Mouse (Mus musculus): Measurements from ENCODE around the gene Rtkn. TPM values are rescaled to one million over a fixed set of nuclear protein-coding genes. Genes with fewer than 3 reads are reported as not detected.
A peak's percentile ranks its signal among the peaks of the same experiment; 100 is the strongest.

Rtkn gene
- polyA plus RNA-seq (2015; fragmentation: Nextera tagmentation; extraction: Ambion mirVana): 18.9 and 20.7 TPM in 2 replicates

DNA sequence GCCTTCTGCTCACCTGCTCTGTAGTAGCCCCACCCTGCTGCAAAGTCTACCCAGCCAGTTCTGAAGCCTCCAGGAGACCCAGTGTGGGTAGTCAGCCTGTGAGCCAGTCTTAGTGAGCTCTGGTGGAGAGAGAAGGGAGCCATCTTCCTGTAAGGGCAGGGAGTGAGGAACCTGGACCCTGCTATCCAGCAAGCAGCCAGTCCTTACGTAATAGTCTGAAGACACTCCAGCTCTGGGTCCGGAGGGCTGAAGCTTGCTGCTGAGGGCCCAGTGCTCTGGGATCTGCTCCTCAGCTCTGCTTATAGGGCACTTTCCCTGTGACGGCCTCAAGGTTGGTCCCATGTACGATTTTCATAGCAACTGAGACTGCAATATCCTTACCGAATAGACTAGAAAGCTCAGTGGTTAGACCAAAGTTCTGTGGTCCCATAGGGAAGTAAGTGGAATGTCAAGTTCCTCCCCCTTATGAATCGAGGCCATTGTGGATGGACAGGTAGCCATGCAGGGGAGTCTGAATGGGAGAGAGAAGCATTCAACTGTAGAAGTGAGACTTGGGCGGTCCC, at the start of gene Rtkn:
Gene Rtkn (plus strand): TSS at position 513 of the 563 bp plus-strand sequence.
- 66% methylated on average over 7 of the region's 7 CpGs for WGBS

DNA sequence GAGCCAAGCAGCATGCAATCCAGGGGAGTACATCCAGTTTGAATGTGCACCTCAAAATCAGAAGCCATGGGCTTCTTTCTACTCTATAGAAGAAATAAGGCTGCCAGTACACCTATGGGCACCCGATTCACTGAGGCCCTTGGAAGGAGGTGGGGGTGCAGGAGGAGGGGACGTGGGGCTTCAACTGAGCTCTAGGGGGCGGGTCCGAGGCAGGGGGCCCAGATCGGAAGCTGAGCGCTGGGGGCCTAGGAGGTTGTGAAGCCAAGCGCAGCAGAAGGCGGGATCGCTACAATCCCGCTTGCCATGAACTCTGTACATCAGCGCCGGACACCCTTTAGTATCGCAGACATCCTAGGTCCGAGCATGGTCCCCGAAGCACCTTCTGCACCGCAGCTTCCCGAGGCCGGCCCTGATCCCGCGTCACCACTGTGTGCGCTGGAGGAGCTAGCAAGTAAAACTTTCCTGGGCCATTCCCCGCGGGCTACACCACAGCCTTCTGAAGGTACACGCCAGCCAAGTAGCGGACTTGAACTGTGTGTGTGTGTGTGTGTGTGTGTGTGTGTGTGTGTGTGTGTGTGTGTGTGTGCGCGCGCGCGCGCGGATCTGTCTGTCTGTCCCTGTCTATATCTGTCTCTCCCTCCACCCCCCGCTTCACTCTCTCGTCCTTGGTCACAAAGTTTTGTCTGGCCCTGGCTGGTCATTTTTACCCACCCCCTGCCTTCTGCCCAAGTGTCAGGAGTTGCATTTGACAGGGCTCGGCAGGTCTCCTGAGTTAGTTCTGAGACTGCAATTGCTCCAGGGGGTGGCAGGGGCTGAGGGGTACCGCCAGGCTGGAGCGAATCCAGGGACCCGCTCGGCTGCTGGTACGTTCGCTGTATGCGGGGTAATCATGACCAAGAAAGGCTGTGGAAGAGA, 48.9 kb upstream of the Rtkn start, which contains the start of gene Lbx2:
Gene Lbx2 (plus strand): TSS at position 247 of the 915 bp plus-strand sequence.
- Histone ChIP-seq H3K9me3 (no peaks in the 10 kb centered on the region), H3K4me3 (peak within 1 kb of the TSS; percentile 2; the same call in 1 of the 2 replicates), H3K9ac (0 out of 2 replicates have a peak within 1 kb of the TSS, but pooled peaks have one; percentile 34), H3K27me3 (peaks cover 96% of the 10 kb centered on the region), H3K36me3 (peaks cover 11% of the 10 kb centered on the region), H3K4me1 (replicated peaks) (peaks cover 38% of the 10 kb centered on the region; the same call in 1 of the 2 replicates), H3K27ac (replicated peaks) (no peak within 1 kb of the TSS), H3K4me2 (peak within 1 kb of the TSS; percentile 32)
- WGBS: 2% methylated on average over 42 of the region's 42 CpGs
- ATAC-seq (ENCODE audit: low read depth): no peak

More for the DNA sequence above, at the start of gene Rtkn:
- Histone ChIP-seq H3K9ac (peak within 1 kb of the TSS; percentile 83), H3K4me1 (replicated peaks) (peaks cover 48% of the 10 kb centered on the region), H3K36me3 (no peaks in the 10 kb centered on the region), H3K27me3 (peaks cover 16% of the 10 kb centered on the region), H3K4me2 (peak within 1 kb of the TSS; percentile 63), H3K9me3 (no peaks in the 10 kb centered on the region), H3K4me3 (peak within 1 kb of the TSS; percentile 44), H3K27ac (replicated peaks) (peak within 1 kb of the TSS; percentile 95)
- no peak for ATAC-seq (ENCODE audit: low read depth)

DNA sequence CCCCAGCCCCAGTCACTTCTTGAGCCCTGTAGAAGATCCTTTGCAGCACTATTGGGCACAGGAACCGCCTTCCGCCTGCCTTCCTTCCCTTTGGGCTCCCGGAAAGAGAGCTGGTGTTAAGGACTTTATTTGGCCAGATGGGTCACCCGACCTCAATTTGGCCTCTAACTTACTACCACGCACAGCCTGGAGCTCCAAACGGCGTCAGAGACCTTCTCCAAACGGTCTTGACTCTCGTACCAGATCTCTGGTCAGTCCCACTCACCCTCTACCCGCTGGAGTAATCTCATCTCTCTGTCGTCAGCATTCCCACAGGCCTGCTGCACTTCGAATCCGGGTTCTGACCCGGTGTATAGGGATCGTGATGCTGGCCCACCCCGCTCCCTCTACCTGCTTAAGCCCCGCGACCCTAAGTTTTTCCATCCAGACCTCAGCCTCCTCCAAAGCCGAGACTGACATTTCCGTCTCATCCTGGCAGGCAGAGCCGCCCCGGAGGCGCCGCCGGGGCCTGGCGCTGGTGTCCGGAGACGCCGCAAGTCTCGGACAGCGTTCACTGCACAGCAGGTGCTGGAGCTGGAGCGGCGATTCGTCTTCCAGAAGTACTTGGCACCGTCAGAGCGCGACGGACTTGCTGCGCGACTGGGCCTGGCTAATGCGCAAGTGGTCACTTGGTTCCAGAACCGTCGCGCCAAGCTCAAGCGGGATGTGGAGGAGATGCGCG, 47.9 kb upstream of the Rtkn start:
- Histone ChIP-seq H3K4me2 (peak overlapping the region; percentile 32), H3K4me1 (replicated peaks) (peaks cover 38% of the 10 kb centered on the region; the same call in 1 of the 2 replicates), H3K4me3 (peak overlapping the region; percentile 2; the same call in 1 of the 2 replicates), H3K9ac (no peak overlapping the region), H3K36me3 (peaks cover 2% of the 10 kb centered on the region; the same call in 1 of the 2 replicates), H3K9me3 (no peaks in the 10 kb centered on the region), H3K27me3 (peaks cover 96% of the 10 kb centered on the region), H3K27ac (replicated peaks) (no peak overlapping the region)
- WGBS: 2% methylated on average over 47 of the region's 47 CpGs
- no peak for ATAC-seq (ENCODE audit: low read depth)

DNA sequence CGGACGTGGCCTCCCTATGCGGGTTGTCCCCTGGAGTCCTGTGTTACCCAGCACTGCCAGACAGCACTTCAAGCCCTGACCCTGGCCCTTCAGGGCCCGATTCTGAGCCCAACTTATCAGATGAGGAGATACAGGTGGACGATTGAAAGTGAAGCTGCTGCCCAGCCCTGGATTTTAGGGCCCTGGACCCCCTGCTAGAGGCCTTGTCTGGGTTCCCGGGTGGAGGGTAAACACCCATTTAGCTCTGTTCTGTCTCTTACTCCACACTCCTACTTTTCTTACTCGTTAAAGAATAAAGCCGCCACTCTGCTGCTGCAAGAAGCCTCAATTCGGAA, 47.4 kb upstream of the Rtkn start:
- Histone ChIP-seq H3K4me1 (replicated peaks) (peaks cover 35% of the 10 kb centered on the region; the same call in 1 of the 2 replicates), H3K27me3 (peaks cover 96% of the 10 kb centered on the region), H3K4me3 (peak overlapping the region; percentile 2; the same call in 1 of the 2 replicates), H3K9ac (no peak overlapping the region), H3K27ac (replicated peaks) (no peak overlapping the region), H3K9me3 (no peaks in the 10 kb centered on the region), H3K36me3 (no peaks in the 10 kb centered on the region), H3K4me2 (peak overlapping the region; percentile 32; the same call in 1 of the 2 replicates)
- ATAC-seq (ENCODE audit: low read depth): no peak
- WGBS: 10% methylated on average over 9 of the region's 9 CpGs

DNA sequence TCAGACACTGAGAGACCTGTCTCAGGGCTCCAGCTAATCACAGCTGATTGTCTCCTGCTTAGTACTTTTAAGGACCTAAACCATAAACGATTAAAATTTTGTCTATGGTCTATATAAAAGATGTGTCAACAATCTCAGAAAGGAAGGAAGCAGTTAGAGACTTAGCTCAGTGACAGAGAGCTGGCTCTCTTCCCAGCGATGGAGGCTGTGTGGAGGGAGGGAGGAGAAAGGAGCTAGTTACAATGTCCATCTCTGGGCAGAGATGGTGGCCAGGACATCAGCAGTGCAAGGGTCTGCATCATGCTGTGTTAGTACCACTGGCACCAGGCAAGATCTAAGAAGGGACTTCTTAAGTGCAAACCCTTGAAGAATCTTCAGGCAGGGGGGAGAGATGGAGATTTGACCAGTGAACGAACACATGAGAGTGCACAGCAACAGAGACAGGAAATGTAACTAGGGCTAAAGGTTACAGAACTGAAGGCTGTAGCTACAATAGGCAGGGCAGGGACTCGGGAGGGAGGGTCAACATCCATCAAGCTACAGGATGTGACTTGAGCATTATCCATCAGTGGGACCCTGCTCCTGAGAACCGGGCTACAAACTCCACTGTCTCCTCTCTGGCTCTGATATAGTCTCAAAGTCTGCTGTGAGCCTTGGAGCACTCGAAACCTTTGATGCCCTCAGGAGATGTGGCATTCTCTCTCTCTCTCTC, 42.7 kb upstream of the Rtkn start:
- ATAC-seq (ENCODE audit: low read depth): no peak
- Histone ChIP-seq H3K4me3 (no peak overlapping the region), H3K4me1 (replicated peaks) (peaks cover 7% of the 10 kb centered on the region; the same call in 1 of the 2 replicates), H3K9ac (no peak overlapping the region), H3K36me3 (no peaks in the 10 kb centered on the region), H3K9me3 (no peaks in the 10 kb centered on the region; the same call in 1 of the 2 replicates), H3K4me2 (no peak overlapping the region), H3K27ac (replicated peaks) (no peak overlapping the region), H3K27me3 (peaks cover 54% of the 10 kb centered on the region)
- WGBS: 46% methylated on average over 6 of the region's 6 CpGs

DNA sequence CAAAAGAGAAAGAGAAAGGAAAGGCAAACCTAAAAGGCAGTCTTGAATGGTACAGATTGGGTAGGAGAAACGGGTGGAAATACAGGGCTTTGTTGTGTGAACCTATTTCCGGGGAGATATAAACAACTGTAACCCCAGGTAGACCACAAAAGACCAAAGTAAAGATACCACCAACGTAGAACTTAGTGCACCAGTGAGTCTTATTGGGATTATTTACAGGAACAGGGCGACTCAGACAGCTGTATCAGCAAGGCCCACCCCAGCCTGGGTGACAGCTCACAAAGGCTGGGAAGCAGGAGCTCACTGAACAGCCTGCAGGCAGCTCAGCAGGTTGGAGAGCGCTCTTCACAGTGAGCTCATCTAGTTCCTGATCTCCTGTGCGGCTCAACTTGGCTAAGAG, 39.3 kb upstream of the Rtkn start:
- Histone ChIP-seq H3K9me3 (no peaks in the 10 kb centered on the region; the same call in 1 of the 2 replicates), H3K4me3 (no peak overlapping the region), H3K27ac (replicated peaks) (no peak overlapping the region), H3K4me2 (no peak overlapping the region), H3K9ac (no peak overlapping the region), H3K36me3 (no peaks in the 10 kb centered on the region), H3K4me1 (replicated peaks) (0 out of 2 replicates have a peak, but pooled peaks cover 4% of the 10 kb centered on the region), H3K27me3 (peaks cover 31% of the 10 kb centered on the region)
- ATAC-seq (ENCODE audit: low read depth): no peak
- 48% methylated on average over 6 of the region's 6 CpGs for WGBS

DNA sequence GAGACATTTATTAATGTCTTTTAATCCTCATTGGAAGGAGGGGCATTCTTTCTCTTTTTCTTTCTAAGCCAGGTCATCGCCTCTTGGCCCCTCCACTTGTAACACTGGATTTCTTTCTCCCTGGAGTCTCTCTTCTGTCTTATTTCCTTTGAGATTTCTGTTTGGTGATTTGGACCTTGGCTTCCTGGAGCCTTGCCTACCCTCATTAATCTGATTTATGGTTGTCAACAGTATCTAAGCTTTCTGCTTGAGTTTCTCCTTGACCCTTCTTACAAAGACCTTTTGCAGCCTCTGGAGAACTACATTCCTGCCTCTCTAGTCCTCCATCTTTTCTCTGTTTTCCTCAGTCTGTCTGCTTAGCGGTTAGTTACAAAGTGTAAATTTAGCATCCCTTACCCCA, 36.9 kb upstream of the Rtkn start:
- Histone ChIP-seq H3K4me3 (no peak overlapping the region), H3K27me3 (0 out of 2 replicates have a peak, but pooled peaks cover 11% of the 10 kb centered on the region), H3K4me2 (no peak overlapping the region), H3K4me1 (replicated peaks) (peaks cover 21% of the 10 kb centered on the region), H3K27ac (replicated peaks) (no peak overlapping the region), H3K9me3 (no peaks in the 10 kb centered on the region; the same call in 1 of the 2 replicates), H3K36me3 (no peaks in the 10 kb centered on the region), H3K9ac (no peak overlapping the region)
- ATAC-seq (ENCODE audit: low read depth): no peak
- WGBS: 62% methylated on average over 2 of the region's 2 CpGs

DNA sequence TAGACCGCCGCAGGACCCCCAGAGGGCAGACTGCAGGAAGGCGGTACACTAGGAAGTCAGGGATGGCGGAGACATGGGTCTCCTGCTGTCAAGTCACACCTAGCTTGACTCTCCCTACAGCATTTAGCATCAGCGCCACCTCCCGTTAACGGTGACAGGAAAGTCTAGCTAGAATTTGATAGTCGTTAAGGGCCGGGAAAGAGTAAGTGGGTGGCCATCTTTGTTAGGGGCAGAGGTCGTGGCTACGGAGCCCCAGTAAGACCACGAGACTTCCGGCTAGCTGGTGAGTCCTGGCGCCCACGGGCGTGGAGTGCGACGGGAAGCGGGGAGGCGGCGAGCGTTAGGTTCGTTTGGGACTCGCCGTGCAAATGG, 34.0 kb upstream of the Rtkn start, which contains the start of the genes Ccdc142 and Gm42688:
Gene Ccdc142 (plus strand): TSS at position 286 of the 372 bp plus-strand sequence.
Gene Gm42688 (plus strand): TSS at position 302 of the 372 bp plus-strand sequence.
- Histone ChIP-seq H3K4me3 (peak within 1 kb of the TSS; percentile 79), H3K27me3 (0 out of 2 replicates have a peak, but pooled peaks cover 11% of the 10 kb centered on the region), H3K9me3 (no peaks in the 10 kb centered on the region), H3K4me1 (replicated peaks) (peaks cover 24% of the 10 kb centered on the region), H3K4me2 (peak within 1 kb of the TSS; percentile 99), H3K36me3 (0 out of 2 replicates have a peak, but pooled peaks cover 6% of the 10 kb centered on the region), H3K9ac (peak within 1 kb of the TSS; percentile 91), H3K27ac (replicated peaks) (peak within 1 kb of the TSS; percentile 92)
- ATAC-seq (ENCODE audit: low read depth): peak; percentile 87
- WGBS: 0% methylated on average over 25 of the region's 25 CpGs

DNA sequence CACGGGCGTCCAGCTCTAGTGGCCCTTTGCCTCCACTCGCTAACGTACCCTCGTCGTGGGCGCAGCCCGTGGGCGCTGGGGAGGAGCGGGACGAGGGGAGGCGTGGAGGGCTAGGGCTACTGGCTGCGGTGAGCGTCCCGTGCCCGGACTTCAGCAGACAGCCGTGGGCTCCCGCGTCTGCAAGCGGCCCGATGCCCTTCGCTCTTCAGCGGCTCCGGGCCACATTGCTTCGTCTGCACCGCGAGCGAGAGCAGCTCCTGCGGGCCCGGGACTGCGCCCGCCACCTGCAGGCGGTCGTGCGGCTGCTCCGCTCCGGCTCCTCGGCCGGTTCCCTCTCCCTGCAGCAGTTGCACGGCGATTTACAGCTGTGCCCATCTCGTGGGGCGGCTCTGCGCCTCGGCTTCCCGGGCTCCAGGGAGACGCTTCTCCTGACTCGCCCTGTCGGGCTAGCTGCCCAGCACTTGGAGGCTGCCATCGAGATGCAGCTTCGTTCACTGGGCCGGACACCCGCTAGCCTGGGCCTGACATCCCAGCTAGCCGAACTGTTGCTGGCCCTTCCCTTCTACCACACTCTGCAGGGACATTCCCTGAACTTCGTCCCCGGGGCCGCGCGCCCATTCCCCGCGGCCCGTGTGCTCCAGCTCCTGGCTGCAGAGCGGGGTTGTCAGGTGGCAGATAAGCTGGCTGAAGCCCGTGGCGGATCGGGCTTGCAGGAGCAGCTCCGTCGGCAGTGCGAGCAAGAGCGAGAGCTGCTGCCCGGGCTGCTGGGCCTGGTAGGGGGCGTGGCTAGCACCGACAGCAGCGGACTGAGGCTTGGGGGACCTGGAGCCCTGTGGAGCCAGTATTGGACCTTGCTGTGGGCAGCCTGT, 33.3 kb upstream of the Rtkn start:
- Histone ChIP-seq H3K4me2 (peak overlapping the region; percentile 99), H3K9ac (peak overlapping the region; percentile 91), H3K4me3 (peak overlapping the region; percentile 79), H3K27me3 (0 out of 2 replicates have a peak, but pooled peaks cover 11% of the 10 kb centered on the region), H3K9me3 (no peaks in the 10 kb centered on the region), H3K27ac (replicated peaks) (peak overlapping the region; percentile 92), H3K36me3 (peaks cover 6% of the 10 kb centered on the region; the same call in 1 of the 2 replicates), H3K4me1 (replicated peaks) (peaks cover 24% of the 10 kb centered on the region)
- WGBS: under 1% methylated on average over 74 of the region's 74 CpGs
- ATAC-seq (ENCODE audit: low read depth): peak; percentile 87

DNA sequence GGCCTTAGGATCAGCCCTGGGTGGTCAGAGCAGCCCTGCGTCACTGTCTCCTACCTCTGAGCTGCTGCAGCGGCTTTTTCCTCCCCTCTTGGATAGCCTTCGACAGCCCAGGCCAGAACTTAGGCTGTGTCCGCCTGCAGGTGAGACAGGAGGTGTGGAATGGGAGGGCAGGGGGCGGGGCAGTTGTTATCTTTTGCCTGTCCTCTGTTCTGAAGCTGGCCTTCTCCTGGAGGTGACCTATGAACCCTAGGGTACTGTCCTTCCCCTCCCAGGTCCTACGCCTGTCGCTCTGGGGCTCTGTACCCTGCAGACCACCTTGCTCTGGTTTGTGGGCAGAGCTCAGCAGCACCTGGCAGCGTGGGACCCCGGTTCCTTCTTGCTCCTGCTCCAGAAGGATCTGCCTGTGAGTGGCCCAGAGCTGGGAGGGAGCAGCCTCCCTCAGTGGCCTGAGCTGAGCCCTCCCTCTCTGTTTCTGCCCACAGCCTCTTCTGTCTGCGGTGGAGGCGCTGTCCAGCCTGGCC, 32.1 kb upstream of the Rtkn start:
- no peak overlapping the region for H3K27ac ChIP-seq (replicated peaks)
- peaks cover 30% of the 10 kb centered on the region for H3K4me1 ChIP-seq (replicated peaks)
- 50% methylated on average over 11 of the region's 11 CpGs for WGBS
- peak overlapping the region; percentile 91 for H3K9ac ChIP-seq
- H3K27me3 ChIP-seq: 0 out of 2 replicates have a peak, but pooled peaks cover 11% of the 10 kb centered on the region
- no peak for ATAC-seq (ENCODE audit: low read depth)
- peaks cover 11% of the 10 kb centered on the region; the same call in 1 of the 2 replicates for H3K36me3 ChIP-seq
- peak overlapping the region; percentile 79 for H3K4me3 ChIP-seq
- H3K9me3 ChIP-seq: no peaks in the 10 kb centered on the region
- peak overlapping the region; percentile 99 for H3K4me2 ChIP-seq

Measured in neural tube, embryonic 13.5 days (tissue).